Mouse (Mus musculus) thymus, adult 2 months (tissue): ENCODE measurements around the gene Plxdc2.

Experiments used
- CTCF ChIP-seq: fragments of 200-500 bp; IDR thresholded peaks from 2 replicates; pipeline ENCODE4 v1.5.1; 2012; ENCODE audit warnings: mild to moderate bottlenecking, control low read depth, low read length, moderate library complexity, borderline replicate concordance; ENCODE audit not compliant: control insufficient read depth, poor library complexity, insufficient read depth; ENCODE audit errors: extremely low read depth
- POLR2A ChIP-seq: fragments of 200-500 bp; IDR thresholded peaks from 2 replicates; pipeline ENCODE4 v1.6.1; 2012; ENCODE audit warnings: mild to moderate bottlenecking, low read length, control low read depth, moderate library complexity; ENCODE audit not compliant: control insufficient read depth, poor library complexity, insufficient read depth; ENCODE audit errors: extremely low read depth

- TF ChIP-seq CTCF (no peak), POLR2A (no peak)
Measured at GRCm38 (mm10) chr2:16502843-16503242, 146.7 kb downstream of the Plxdc2 start.
